Mouse (Mus musculus): Measurements from ENCODE around the gene Aox3. TPM values are rescaled to one million over a fixed set of nuclear protein-coding genes. Genes with fewer than 3 reads are reported as not detected.
A peak's percentile ranks its signal among the peaks of the same experiment; 100 is the strongest.

The Aox3 gene
- total and polyA plus RNA-seq, 3 experiments, result 0.08 to 0.43 (median 0.14) TPM

GRCm38 (mm10) chr1:58144384-58145069, 31.6 kb downstream of the Aox3 start:
- peak; percentile 17 for DNase-seq (ENCODE audit: extremely low read depth)
- Histone ChIP-seq H3K27me3 (replicated peaks) (no peaks in the 10 kb centered on the region), H3K9me3 (replicated peaks; ENCODE audit: low read length) (no peaks in the 10 kb centered on the region), H3K4me2 (ENCODE audit: insufficient read depth, low read depth, poor library complexity, severe bottlenecking) (no peak overlapping the region), H3K27ac (ENCODE audit: insufficient read depth, low read depth) (no peak overlapping the region), H3K4me1 (ENCODE audit: control insufficient read depth in 1 of 2, insufficient read depth in 2 of 2) (no peaks in the 10 kb centered on the region), H3K36me3 (replicated peaks in 1 of 2; ENCODE audit: control insufficient read depth in 1 of 2, insufficient read depth in 1 of 2, low read length in 1 of 2) (no peaks in the 10 kb centered on the region), H3K4me3 (replicated peaks in 1 of 3; ENCODE audit: low read depth in 2 of 3, low read length in 2 of 3, poor library complexity in 1 of 3) (no peak overlapping the region), H3K79me2 (replicated peaks; ENCODE audit: control insufficient read depth, extremely low read depth, insufficient read depth, poor library complexity, severe bottlenecking) (no peaks in the 10 kb centered on the region), H3K9ac (ENCODE audit: insufficient read depth, low read depth) (no peak overlapping the region)
- TF ChIP-seq RAD21 (IDR thresholded peaks at IDR 0.05; ENCODE audit: low read depth, low read length) (peak; percentile 62), ELF1 (IDR thresholded peaks at IDR 0.05; ENCODE audit: low read depth, low read length) (no peak), CTCF (conservative IDR thresholded peaks at IDR 0.05 in 1 of 2, IDR thresholded peaks at IDR 0.05 in 1 of 2; ENCODE audit: low read depth in 2 of 2, low read length in 2 of 2) (peak in 1 of 2 experiments; percentile 65; a peak in 2 of 4 replicates), POLR2AphosphoS2 (IDR thresholded peaks at IDR 0.05; ENCODE audit: low read depth, low read length) (no peak), JUN (IDR thresholded peaks at IDR 0.05; ENCODE audit: insufficient read depth, low read depth, low read length) (no peak), NELFE (IDR thresholded peaks at IDR 0.05; ENCODE audit: low read depth, low read length) (no peak), USF1 (IDR thresholded peaks at IDR 0.05; ENCODE audit: low read depth, low read length) (no peak), ETS1 (conservative IDR thresholded peaks at IDR 0.05; ENCODE audit: low read depth, low read length) (no peak), SMC3 (IDR thresholded peaks at IDR 0.05; ENCODE audit: low read depth, low read length) (peak; percentile 60), ZC3H11A (IDR thresholded peaks at IDR 0.05; ENCODE audit: low read depth, low read length) (no peak), BHLHE40 (IDR thresholded peaks at IDR 0.05; ENCODE audit: low read depth, low read length) (no peak), TCF12 (IDR thresholded peaks at IDR 0.05; ENCODE audit: low read depth, low read length) (no peak), E2F4 (IDR thresholded peaks at IDR 0.05; ENCODE audit: insufficient replicate concordance, low read depth, low read length) (no peak)
- in situ Hi-C loops (cut with MboI; ENCODE audit: low pct_ligation_motif_present, low pct_unique_long_range_greater_than_20kb, low sequenced_read_pairs), result no loop called here
- dilution Hi-C loops (cut with MboI; ENCODE audit: extremely low pct_ligation_motif_present, extremely low pct_unique_long_range_greater_than_20kb, low sequenced_read_pairs), result no loop called here

- Histone ChIP-seq H3K4me1 (ENCODE audit: control insufficient read depth in 1 of 2, insufficient read depth in 2 of 2) (no peaks in the 10 kb centered on the region), H3K9me3 (replicated peaks; ENCODE audit: low read length) (no peaks in the 10 kb centered on the region), H3K36me3 (replicated peaks in 1 of 2; ENCODE audit: control insufficient read depth in 1 of 2, insufficient read depth in 1 of 2, low read length in 1 of 2) (no peaks in the 10 kb centered on the region), H3K79me2 (replicated peaks; ENCODE audit: control insufficient read depth, extremely low read depth, insufficient read depth, poor library complexity, severe bottlenecking) (no peaks in the 10 kb centered on the region), H3K4me2 (ENCODE audit: insufficient read depth, low read depth, poor library complexity, severe bottlenecking) (no peak overlapping the region), H3K27me3 (replicated peaks) (no peaks in the 10 kb centered on the region), H3K9ac (ENCODE audit: insufficient read depth, low read depth) (no peak overlapping the region), H3K4me3 (replicated peaks in 1 of 3; ENCODE audit: low read depth in 2 of 3, low read length in 2 of 3, poor library complexity in 1 of 3) (no peak overlapping the region), H3K27ac (ENCODE audit: insufficient read depth, low read depth) (no peak overlapping the region)
- in situ Hi-C loops (cut with MboI; ENCODE audit: low pct_ligation_motif_present, low pct_unique_long_range_greater_than_20kb, low sequenced_read_pairs) (no loop called here), dilution Hi-C loops (cut with MboI; ENCODE audit: extremely low pct_ligation_motif_present, extremely low pct_unique_long_range_greater_than_20kb, low sequenced_read_pairs) (no loop called here)
- TF ChIP-seq UBTF (IDR thresholded peaks at IDR 0.05; ENCODE audit: low read depth, low read length), result no peak
- no peak for TF ChIP-seq RAD21 (IDR thresholded peaks at IDR 0.05; ENCODE audit: low read depth, low read length)
- no peak for TF ChIP-seq MEF2A (IDR thresholded peaks at IDR 0.05; ENCODE audit: borderline replicate concordance, low read depth, low read length)
- no peak for TF ChIP-seq ETS1 (conservative IDR thresholded peaks at IDR 0.05; ENCODE audit: low read depth, low read length)
- no peak for TF ChIP-seq CTCF (conservative IDR thresholded peaks at IDR 0.05 in 1 of 2, IDR thresholded peaks at IDR 0.05 in 1 of 2; ENCODE audit: low read depth in 2 of 2, low read length in 2 of 2)
- no peak for TF ChIP-seq JUND (conservative IDR thresholded peaks at IDR 0.05; ENCODE audit: low read depth, low read length)
- no peak for TF ChIP-seq USF1 (IDR thresholded peaks at IDR 0.05; ENCODE audit: low read depth, low read length)
- DNase-seq (ENCODE audit: extremely low read depth), result no peak
Observed at GRCm38 (mm10) chr1:58146026-58146425, 33.1 kb downstream of the Aox3 start.

All from CH12.LX (cell line).